Mouse (Mus musculus) kidney, adult 2 months (tissue): Measurements from ENCODE around the gene Tapt1.

ENCODE experiments used
- CTCF ChIP-seq: fragments of 200-500 bp; conservative IDR thresholded peaks from 2 replicates; pipeline ENCODE4 v1.5.1; 2011; ENCODE audit warnings: low read depth, mild to moderate bottlenecking, control low read depth, low read length, moderate library complexity, mixed read lengths; ENCODE audit not compliant: insufficient read depth, insufficient read length
- POLR2A ChIP-seq: fragments of 200-500 bp; IDR thresholded peaks from one replicate; pipeline ENCODE4 v1.6.1; 2011; ENCODE audit warnings: low read depth, low read length, control low read depth

DNA sequence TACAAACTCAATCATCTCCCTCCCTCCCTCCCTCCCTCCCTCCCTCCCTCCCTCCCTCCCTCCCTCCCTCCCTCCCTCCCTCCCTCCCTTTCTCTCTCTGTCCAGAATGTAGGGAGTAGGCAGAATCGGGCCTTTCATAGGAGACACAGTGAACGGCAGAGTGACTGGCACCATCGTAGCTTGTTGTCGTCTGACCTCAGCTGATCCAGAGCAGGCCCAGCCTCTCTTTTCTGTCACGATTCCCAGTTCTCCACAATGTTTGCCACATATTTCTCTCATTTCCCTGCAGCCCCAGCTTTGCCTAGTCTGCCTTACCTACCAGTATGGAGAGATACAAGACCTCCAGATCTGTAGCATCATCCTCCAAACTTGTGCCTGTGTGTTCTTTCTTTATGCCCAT lies 35.3 kb upstream of the Tapt1 start:
- TF ChIP-seq CTCF (no peak), POLR2A (no peak)
